ENCODE assay signal across 18 mouse cellular contexts in genomic region chr6:82076364-82076763, GRCm38 (mm10).
"Had no signal": no experiment of that assay in that cellular context is flagged by ENCODE, and none has a peak within 500 bp of the region (broad histone marks: within the 10 kb centered on the region; RNA-seq: fewer than 3 reads in every experiment).

No protein-coding gene starts in this region.

- H3K9ac ChIP-seq: liver, embryonic 14.5 days; lung, embryonic 14.5 days; midbrain, embryonic 12.5 days; midbrain, embryonic 15.5 days; neural tube, embryonic 13.5 days; neural tube, embryonic 15.5 days had no signal

- H3K9me3 ChIP-seq: midbrain, embryonic 12.5 days; midbrain, embryonic 15.5 days; neural tube, embryonic 13.5 days; neural tube, embryonic 15.5 days had no signal

- H3K27ac ChIP-seq: liver, embryonic 14.5 days; midbrain, embryonic 12.5 days; midbrain, embryonic 15.5 days; neural tube, embryonic 13.5 days; neural tube, embryonic 15.5 days had no signal

- H3K36me3 ChIP-seq: midbrain, embryonic 12.5 days; midbrain, embryonic 15.5 days; neural tube, embryonic 13.5 days; neural tube, embryonic 15.5 days had no signal

- DNase-seq: lung, adult 18-20 months; lung, embryonic 14.5 days; lung, postnatal 10 days; lung, postnatal 4 days; retina, postnatal 1 day; right cerebral cortex, adult 18-20 months; right cerebral cortex, postnatal 25 days; right cerebral cortex, postnatal 4 days; spleen, adult 18-20 months; thymus, adult 18-20 months; thymus, postnatal 14 days; thymus, postnatal 36 days had no signal

- H3K4me1 ChIP-seq: midbrain, embryonic 12.5 days; midbrain, embryonic 15.5 days; neural tube, embryonic 13.5 days; neural tube, embryonic 15.5 days had no signal

- H3K4me2 ChIP-seq: lung, embryonic 14.5 days; midbrain, embryonic 12.5 days; midbrain, embryonic 15.5 days; neural tube, embryonic 13.5 days; neural tube, embryonic 15.5 days had no signal

- H3K4me3 ChIP-seq: midbrain, embryonic 12.5 days; midbrain, embryonic 15.5 days; myocyte; neural tube, embryonic 13.5 days; neural tube, embryonic 15.5 days had no signal

- H3K27me3 ChIP-seq: midbrain, embryonic 12.5 days; midbrain, embryonic 15.5 days; neural tube, embryonic 13.5 days; neural tube, embryonic 15.5 days had no signal

- ATAC-seq: midbrain, embryonic 15.5 days had no signal
